Mouse (Mus musculus) E14TG2a.4 (cell line): Measurements from ENCODE around the gene Serpinb9b.

ENCODE experiments used
- CTCF ChIP-seq: conservative IDR thresholded peaks from 2 replicates; pipeline ENCODE4 v1.5.1; 2014; ENCODE audit warnings: low read length
- NANOG ChIP-seq: IDR thresholded peaks from 2 replicates; pipeline ENCODE4 v1.6.1; 2014; ENCODE audit warnings: borderline replicate concordance, low read length, mixed read lengths
- POU5F1 ChIP-seq: IDR thresholded peaks from 2 replicates; pipeline ENCODE4 v1.6.1; 2014; ENCODE audit warnings: low read length, borderline replicate concordance

DNA sequence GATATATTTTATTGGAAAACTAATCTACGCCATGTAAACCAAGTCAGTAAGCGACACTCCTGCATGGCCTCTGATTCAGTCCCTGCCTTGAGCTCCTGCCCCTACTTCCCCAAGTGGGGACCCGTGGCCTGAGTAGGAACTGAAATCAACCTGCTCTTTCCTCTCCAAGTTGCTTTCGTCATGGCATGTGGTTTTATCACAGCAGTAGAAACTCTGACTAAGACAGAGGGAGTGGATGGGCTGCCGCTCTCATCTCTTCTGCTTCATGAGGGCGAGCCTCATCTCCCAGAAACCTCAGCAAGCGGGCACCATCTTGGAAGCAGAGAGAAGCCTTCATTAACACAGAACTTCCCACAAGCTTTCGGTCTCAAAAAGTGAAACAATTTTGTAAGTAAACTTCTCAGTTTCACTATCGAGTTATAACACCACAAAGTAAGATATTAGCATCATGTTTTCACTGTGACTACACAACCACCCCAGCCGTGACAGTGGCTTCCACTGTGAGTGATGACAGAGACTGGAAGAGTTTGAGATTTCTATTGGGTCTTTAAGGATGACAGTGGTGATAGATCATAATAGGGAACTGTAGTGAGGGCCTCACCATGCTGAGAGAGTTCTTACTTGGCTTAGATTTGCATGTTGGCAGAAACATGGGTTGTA is 49.9 kb downstream of the Serpinb9b start:
- TF ChIP-seq CTCF (no peak), NANOG (no peak), POU5F1 (no peak)
